Mouse (Mus musculus): ENCODE measurements around the gene Cdcp2. TPM values are rescaled to one million over a fixed set of nuclear protein-coding genes. Genes with fewer than 3 reads are reported as not detected.

Gene Cdcp2
- not detected in 2 replicates for polyA plus RNA-seq (2015; fragmentation: Nextera tagmentation; extraction: Ambion mirVana)

DNA sequence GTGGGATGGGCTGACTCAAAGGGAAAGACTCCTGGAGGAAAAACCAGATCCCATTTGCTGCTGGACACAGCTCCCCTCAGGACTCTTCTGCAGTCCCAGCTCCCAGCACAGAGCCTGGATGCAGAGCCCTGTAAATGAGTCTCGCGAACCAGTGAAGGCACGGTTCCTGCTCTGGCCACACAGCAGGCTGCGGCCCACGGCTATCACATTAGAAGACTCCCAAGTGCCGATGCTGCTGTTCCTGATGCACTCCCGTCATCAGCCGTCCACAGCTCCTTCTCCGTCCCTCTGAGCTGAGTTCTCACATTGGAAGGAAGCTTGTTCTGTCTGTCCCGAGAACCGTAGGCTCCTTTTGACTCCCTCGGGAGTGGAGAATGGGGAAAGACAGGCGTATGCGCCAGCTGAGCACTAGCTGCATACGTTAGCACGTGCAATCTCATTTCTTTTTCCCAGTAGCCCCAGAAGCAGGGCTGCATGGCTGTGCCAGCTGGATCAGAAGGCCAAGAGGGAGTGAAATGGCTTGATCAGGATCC is at the start of gene Cdcp2:
Cdcp2 (plus strand) TSS at position 51 of the 533 bp plus-strand sequence.
- H3K9me3 ChIP-seq: no peaks in the 10 kb centered on the region
- no peak within 1 kb of the TSS for H3K9ac ChIP-seq
- no peaks in the 10 kb centered on the region for H3K36me3 ChIP-seq (replicated peaks)
- H3K27ac ChIP-seq: no peak within 1 kb of the TSS
- H3K4me2 ChIP-seq: no peak within 1 kb of the TSS
- no peak for ATAC-seq (replicated peaks)
- WGBS: 43% methylated on average over 16 of the region's 16 CpGs
- H3K4me3 ChIP-seq: no peak within 1 kb of the TSS
- no peaks in the 10 kb centered on the region for H3K27me3 ChIP-seq (replicated peaks)
- peaks cover 21% of the 10 kb centered on the region for H3K4me1 ChIP-seq

DNA sequence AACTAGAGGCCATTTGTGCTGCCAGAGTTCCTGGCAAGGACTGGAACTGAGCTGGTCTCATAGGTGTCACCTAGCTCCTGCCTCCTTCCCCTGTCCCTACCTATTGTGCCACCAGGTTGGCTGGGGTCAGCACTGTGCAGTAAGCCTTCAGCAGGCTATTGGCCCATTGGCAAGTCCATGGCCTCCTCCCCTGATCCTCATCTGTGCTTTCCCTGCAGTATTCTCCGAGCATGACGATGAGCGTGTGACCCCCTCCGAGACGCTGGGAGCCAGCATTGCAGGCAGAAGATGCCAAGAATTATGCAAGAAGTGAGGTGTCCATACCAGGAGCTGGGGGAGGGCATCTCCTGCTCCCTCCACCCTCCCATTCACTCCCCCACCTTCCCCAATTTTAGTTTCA is 48.9 kb upstream of the Cdcp2 start:
- H3K4me1 ChIP-seq: no peaks in the 10 kb centered on the region
- H3K9me3 ChIP-seq: no peaks in the 10 kb centered on the region
- H3K27me3 ChIP-seq (replicated peaks): no peaks in the 10 kb centered on the region
- no peak overlapping the region for H3K4me3 ChIP-seq
- peaks cover 20% of the 10 kb centered on the region for H3K36me3 ChIP-seq (replicated peaks)
- no peak overlapping the region for H3K4me2 ChIP-seq
- ATAC-seq (replicated peaks): no peak
- WGBS: 87% methylated on average over 5 of the region's 5 CpGs
- H3K27ac ChIP-seq: no peak overlapping the region
- H3K9ac ChIP-seq: no peak overlapping the region

DNA sequence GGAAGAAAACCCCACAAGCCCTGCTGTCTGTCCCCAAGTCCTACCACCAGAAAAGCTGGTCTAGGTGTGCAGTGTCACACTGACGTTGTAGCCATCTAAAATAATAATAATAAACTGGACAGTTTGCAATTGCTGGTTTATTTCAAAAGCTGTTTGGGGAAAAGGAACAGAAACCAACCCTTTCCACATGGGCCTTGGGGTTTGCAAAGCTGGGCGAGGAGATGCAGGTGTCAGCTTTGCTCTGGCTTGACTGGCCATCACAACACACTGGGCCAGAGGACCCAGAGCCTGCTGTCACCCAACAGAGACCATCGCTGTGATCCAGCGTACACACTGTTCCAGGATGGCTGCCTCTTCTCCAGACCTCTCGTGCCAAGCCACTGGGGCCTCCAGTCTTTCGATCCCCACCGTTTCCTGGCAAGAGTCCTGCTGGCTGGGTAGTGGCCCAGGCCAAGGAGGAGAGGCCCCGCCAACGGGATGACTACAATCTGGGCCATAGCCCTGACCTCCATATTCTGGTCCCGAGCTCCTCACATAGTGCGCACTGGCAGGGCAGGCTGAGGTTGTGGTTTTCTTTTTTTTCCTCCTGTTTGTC is 48.0 kb upstream of the Cdcp2 start:
- 78% methylated on average over 11 of the region's 11 CpGs for WGBS
- no peak overlapping the region for H3K27ac ChIP-seq
- H3K4me3 ChIP-seq: no peak overlapping the region
- H3K9me3 ChIP-seq: no peaks in the 10 kb centered on the region
- no peak overlapping the region for H3K4me2 ChIP-seq
- ATAC-seq (replicated peaks): no peak
- no peaks in the 10 kb centered on the region for H3K4me1 ChIP-seq
- H3K27me3 ChIP-seq (replicated peaks): no peaks in the 10 kb centered on the region
- no peak overlapping the region for H3K9ac ChIP-seq
- peaks cover 16% of the 10 kb centered on the region for H3K36me3 ChIP-seq (replicated peaks)

GRCm38 (mm10) chr4:107051889-107052288 is 44.8 kb upstream of the Cdcp2 start:
- Histone ChIP-seq H3K9ac (no peak overlapping the region), H3K9me3 (no peaks in the 10 kb centered on the region), H3K4me3 (no peak overlapping the region), H3K4me2 (no peak overlapping the region), H3K36me3 (replicated peaks) (peaks cover under 1% of the 10 kb centered on the region; the same call in 1 of the 2 replicates), H3K27ac (no peak overlapping the region), H3K4me1 (no peaks in the 10 kb centered on the region), H3K27me3 (replicated peaks) (no peaks in the 10 kb centered on the region)
- 51% methylated on average over 4 of the region's 4 CpGs for WGBS
- no peak for ATAC-seq (replicated peaks)

DNA sequence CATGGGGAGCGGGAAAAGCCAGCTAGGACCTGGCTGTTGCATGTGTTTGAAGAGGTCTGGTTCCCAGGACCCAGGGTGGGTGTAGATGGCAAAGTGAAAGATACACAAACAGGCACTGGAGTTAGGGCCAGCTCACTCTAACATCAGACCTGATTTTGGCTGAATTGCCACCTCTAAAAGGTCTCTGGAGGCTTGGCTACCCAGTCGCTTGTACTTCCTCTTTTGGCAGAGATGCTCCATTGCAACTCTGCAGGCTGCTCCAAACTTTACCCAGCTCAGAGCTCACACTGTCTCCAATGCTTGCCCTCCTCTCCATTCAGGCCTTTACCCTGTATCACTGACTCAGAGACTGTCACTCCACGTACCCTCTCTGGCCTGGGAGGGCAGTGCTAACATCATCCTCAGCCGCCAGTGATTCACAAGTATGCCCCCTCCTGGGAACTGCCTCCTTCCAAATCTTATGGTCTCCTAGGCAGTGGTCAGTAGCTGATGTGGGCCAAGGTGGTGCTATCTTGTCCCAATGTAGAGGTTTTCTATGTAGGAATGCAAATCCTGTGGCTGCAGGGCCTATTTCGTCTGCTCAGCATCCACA is 43.6 kb upstream of the Cdcp2 start:
- no peaks in the 10 kb centered on the region for H3K9me3 ChIP-seq
- H3K4me3 ChIP-seq: no peak overlapping the region
- peak overlapping the region; percentile 18; the same call in 1 of the 2 replicates for H3K27ac ChIP-seq
- no peaks in the 10 kb centered on the region for H3K4me1 ChIP-seq
- H3K36me3 ChIP-seq (replicated peaks): peaks cover 5% of the 10 kb centered on the region; the same call in 1 of the 2 replicates
- no peak overlapping the region for H3K9ac ChIP-seq
- H3K27me3 ChIP-seq (replicated peaks): no peaks in the 10 kb centered on the region
- peak; percentile 27; the same call in 1 of the 2 replicates for ATAC-seq (replicated peaks)
- 40% methylated on average over 5 of the region's 5 CpGs for WGBS
- no peak overlapping the region for H3K4me2 ChIP-seq

GRCm38 (mm10) chr4:107056088-107056487 is 40.6 kb upstream of the Cdcp2 start:
- no peak overlapping the region for H3K27ac ChIP-seq
- peaks cover 21% of the 10 kb centered on the region for H3K36me3 ChIP-seq (replicated peaks)
- no peaks in the 10 kb centered on the region for H3K9me3 ChIP-seq
- no peak for ATAC-seq (replicated peaks)
- H3K4me3 ChIP-seq: no peak overlapping the region
- H3K9ac ChIP-seq: no peak overlapping the region
- H3K4me1 ChIP-seq: no peaks in the 10 kb centered on the region
- no peaks in the 10 kb centered on the region for H3K27me3 ChIP-seq (replicated peaks)
- no peak overlapping the region for H3K4me2 ChIP-seq
- 85% methylated on average over 3 of the region's 3 CpGs for WGBS

DNA sequence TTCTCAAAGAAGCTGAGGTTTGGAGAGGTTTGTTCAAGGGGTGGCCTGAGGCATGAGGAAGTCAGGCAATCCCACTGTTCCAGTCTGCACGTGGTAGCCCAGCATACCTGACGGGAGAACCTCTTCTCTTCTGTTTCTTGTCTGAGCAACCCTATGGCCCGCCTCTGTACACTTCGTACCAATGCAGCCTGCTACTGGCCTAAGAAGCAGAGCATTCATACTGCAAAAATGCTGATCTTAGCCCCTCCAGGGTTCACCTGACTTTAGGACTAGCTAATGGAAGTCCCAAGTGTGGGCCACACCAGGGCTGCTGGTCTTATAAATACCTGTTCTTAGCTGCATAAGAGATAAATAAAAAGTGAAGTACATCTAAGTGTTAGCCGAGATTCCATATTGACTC is 38.3 kb upstream of the Cdcp2 start:
- peaks cover 21% of the 10 kb centered on the region for H3K36me3 ChIP-seq (replicated peaks)
- ATAC-seq (replicated peaks): no peak
- WGBS: 90% methylated on average over 5 of the region's 5 CpGs

DNA sequence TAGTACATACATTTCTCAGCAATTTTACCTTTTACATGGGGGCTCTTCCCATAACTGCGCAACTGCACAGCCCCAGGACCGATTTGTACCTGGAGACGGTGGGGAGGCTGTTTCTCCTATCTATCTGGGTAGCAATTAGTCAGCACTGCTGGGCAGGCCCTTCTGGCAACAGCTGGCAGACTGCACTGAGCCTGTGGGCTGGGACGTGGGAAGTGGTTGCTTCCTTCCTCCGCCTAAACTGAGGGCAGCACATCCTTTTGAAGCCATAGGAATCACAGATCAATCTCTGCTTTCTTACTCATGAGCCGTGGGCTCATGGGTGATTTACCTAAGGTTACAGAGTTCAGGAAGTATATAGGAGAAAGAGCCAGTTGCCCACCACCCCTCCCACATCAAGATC is 37.9 kb upstream of the Cdcp2 start:
- Histone ChIP-seq H3K27me3 (replicated peaks) (no peaks in the 10 kb centered on the region), H3K4me2 (no peak overlapping the region), H3K4me3 (no peak overlapping the region), H3K36me3 (replicated peaks) (peaks cover 21% of the 10 kb centered on the region), H3K9ac (no peak overlapping the region), H3K4me1 (no peaks in the 10 kb centered on the region), H3K9me3 (no peaks in the 10 kb centered on the region), H3K27ac (no peak overlapping the region)
- WGBS: 88% methylated on average over 6 of the region's 6 CpGs
- ATAC-seq (replicated peaks): no peak

More for the DNA sequence above, 38.3 kb upstream of the Cdcp2 start:
- H3K27me3 ChIP-seq (replicated peaks): no peaks in the 10 kb centered on the region
- H3K4me3 ChIP-seq: no peak overlapping the region
- H3K4me2 ChIP-seq: no peak overlapping the region
- H3K4me1 ChIP-seq: no peaks in the 10 kb centered on the region
- no peaks in the 10 kb centered on the region for H3K9me3 ChIP-seq
- no peak overlapping the region for H3K27ac ChIP-seq
- no peak overlapping the region for H3K9ac ChIP-seq

DNA sequence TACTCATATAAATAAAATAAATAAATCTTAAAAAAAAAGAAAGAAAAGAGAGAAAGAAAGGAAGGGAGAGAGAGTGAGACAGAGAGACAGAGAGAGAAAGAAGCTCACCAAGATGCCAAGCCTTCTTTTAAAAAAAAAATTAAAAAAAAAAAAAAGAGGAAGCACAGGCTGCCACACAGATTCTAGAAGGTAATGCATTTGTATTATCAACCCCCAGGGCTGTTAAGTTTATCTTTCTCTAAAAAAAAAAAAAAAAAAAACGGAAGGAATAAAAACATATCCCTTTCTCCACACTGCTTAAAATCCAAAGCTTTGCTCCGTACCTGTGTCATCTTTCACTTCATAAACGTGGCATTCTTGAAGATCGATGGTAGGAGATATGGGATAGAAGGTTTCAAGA is 35.1 kb upstream of the Cdcp2 start:
- Histone ChIP-seq H3K4me2 (no peak overlapping the region), H3K4me1 (peaks cover 10% of the 10 kb centered on the region), H3K4me3 (no peak overlapping the region), H3K27me3 (replicated peaks) (no peaks in the 10 kb centered on the region), H3K9ac (no peak overlapping the region), H3K36me3 (replicated peaks) (peaks cover 21% of the 10 kb centered on the region), H3K27ac (no peak overlapping the region), H3K9me3 (no peaks in the 10 kb centered on the region)
- ATAC-seq (replicated peaks): no peak
- 91% methylated on average over 4 of the region's 4 CpGs for WGBS

GRCm38 (mm10) chr4:107063214-107063613 is 33.5 kb upstream of the Cdcp2 start:
- Histone ChIP-seq H3K36me3 (replicated peaks) (peaks cover 14% of the 10 kb centered on the region), H3K9me3 (no peaks in the 10 kb centered on the region), H3K4me3 (no peak overlapping the region), H3K9ac (no peak overlapping the region), H3K4me2 (no peak overlapping the region), H3K27me3 (replicated peaks) (no peaks in the 10 kb centered on the region), H3K4me1 (peaks cover 19% of the 10 kb centered on the region), H3K27ac (no peak overlapping the region)
- 92% methylated on average over 3 of the region's 3 CpGs for WGBS
- no peak for ATAC-seq (replicated peaks)

DNA sequence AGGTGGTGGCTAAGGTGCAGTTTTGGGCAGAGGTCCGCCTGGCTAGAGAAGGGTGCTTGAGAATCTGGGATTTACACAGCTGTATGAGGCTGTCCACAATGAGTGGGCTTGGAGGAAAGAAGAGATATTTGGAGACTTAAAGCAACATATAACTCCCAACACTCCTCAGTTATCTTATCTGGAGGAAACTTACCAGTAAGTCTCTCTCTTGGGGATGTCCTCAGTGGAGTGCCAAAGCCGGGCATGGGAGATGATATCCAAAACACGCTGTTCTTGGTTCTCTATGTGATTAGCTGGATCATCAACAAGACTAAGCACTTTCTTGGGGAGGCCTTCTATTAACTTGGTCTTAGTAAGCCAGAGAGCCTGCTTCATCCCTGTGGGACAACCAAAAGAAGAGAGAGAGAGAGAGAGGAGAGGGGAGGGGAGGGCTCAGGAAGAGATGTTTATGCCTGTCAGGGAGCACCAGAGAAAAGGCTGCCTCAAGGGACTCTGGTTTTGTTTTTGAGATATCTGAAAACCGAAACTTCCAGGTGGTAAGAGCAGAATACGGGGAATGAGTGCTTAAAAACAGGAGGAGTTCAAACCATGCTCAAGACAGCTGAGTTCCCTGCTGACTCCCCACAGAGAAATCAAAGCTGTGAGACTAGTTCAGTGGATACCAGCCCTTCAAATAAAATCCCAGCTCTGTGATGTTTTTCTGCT is 32.1 kb upstream of the Cdcp2 start:
- Histone ChIP-seq H3K9me3 (no peaks in the 10 kb centered on the region), H3K4me1 (peaks cover 19% of the 10 kb centered on the region), H3K27me3 (replicated peaks) (no peaks in the 10 kb centered on the region), H3K4me2 (no peak overlapping the region), H3K36me3 (replicated peaks) (peaks cover 11% of the 10 kb centered on the region; the same call in 1 of the 2 replicates), H3K4me3 (no peak overlapping the region), H3K9ac (no peak overlapping the region), H3K27ac (no peak overlapping the region)
- ATAC-seq (replicated peaks): no peak
- 91% methylated on average over 5 of the region's 5 CpGs for whole genome bisulfite sequencing

DNA sequence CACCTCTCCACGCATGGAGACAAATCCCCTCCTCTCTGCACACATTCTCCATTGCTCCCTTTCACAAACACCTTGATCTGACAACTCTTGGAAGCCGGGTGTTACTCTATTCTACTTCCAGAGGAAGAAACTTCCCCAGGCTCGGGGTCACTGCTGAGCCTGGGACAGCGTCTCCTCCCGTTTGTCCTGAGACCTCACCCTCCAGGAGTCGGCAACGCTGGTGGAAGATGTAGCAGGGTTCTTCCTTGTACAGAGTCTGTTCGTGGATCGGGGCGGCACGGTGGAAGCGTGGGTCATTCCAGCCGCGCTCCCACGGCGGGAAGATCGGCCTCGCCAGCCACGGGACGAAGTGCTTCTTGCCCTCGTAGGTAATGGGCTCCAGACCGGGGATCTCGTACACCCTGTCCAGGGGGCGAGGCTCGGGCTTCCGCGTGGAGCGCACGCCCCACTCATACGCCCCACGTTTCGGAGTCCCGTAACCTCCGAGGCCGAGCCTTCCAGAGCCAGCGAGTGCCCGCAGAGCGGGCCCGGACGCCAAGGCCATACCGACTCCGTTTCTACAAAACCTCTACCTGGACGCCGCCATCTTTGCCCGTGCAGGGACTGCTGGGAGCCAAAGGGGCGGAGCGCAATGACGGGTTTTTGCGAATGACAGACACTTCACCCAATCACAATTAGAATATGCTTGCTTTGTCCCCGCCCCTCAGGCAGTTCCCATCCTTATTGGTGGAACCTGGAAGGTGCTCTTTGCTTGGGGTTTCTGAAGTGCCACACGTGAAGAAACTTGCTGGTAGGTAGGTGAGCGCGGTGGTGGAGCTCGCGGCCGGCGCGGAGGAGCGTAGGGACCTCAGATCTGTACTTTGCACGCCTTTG is 30.2 kb upstream of the Cdcp2 start, which contains the start of the genes Mrpl37 and Cyb5rl:
Mrpl37 (minus strand) TSS at position 617 of the 873 bp plus-strand sequence.
Cyb5rl (plus strand) TSS at position 737 of the 873 bp plus-strand sequence.
- peak within 1 kb of the TSS; percentile 91 for H3K4me2 ChIP-seq
- WGBS: under 1% methylated on average over 60 of the region's 60 CpGs
- ATAC-seq (replicated peaks): peak; percentile 99
- peaks cover 19% of the 10 kb centered on the region for H3K4me1 ChIP-seq
- peak within 1 kb of the TSS; percentile 69 for H3K9ac ChIP-seq
- no peaks in the 10 kb centered on the region for H3K9me3 ChIP-seq
- H3K27ac ChIP-seq: peak within 1 kb of the TSS; percentile 72
- no peaks in the 10 kb centered on the region for H3K27me3 ChIP-seq (replicated peaks)
- H3K36me3 ChIP-seq (replicated peaks): no peaks in the 10 kb centered on the region
- peak within 1 kb of the TSS; percentile 78 for H3K4me3 ChIP-seq

Measured in midbrain, embryonic 15.5 days (tissue).